Mouse (Mus musculus): ENCODE results near the gene Cyp4f17. TPM values are rescaled to one million over a fixed set of nuclear protein-coding genes. Genes with fewer than 3 reads are reported as not detected.

The Cyp4f17 gene
- total RNA-seq, 1 experiment: 7.2 TPM

- no peak for TF ChIP-seq ZNF384 (IDR thresholded peaks at IDR 0.05; ENCODE audit: low read depth, low read length)
- TF ChIP-seq CHD2 (IDR thresholded peaks at IDR 0.05; ENCODE audit: low read depth, low read length): no peak
- TF ChIP-seq HCFC1 (IDR thresholded peaks at IDR 0.05; ENCODE audit: borderline replicate concordance, insufficient read depth, low read length): no peak
- TF ChIP-seq ZC3H11A (IDR thresholded peaks at IDR 0.05; ENCODE audit: borderline replicate concordance, low read depth, low read length): no peak
- no peak for TF ChIP-seq MAFK (IDR thresholded peaks at IDR 0.05; ENCODE audit: insufficient read depth, low read depth, low read length)
- Histone ChIP-seq H3K4me3 (ENCODE audit: insufficient read depth in 1 of 2, low read depth in 1 of 2, low read length in 2 of 2, poor library complexity in 1 of 2, severe bottlenecking in 1 of 2) (no peak overlapping the region), H3K4me1 (ENCODE audit: control insufficient read depth in 2 of 2, insufficient read depth in 2 of 2, low read length in 2 of 2, poor library complexity in 1 of 2) (no peaks in the 10 kb centered on the region), H3K9ac (ENCODE audit: insufficient read depth, low read depth, low read length, poor library complexity, severe bottlenecking) (no peak overlapping the region), H3K36me3 (ENCODE audit: control insufficient read depth, insufficient read depth, low read length, poor library complexity, severe bottlenecking) (no peaks in the 10 kb centered on the region), H3K9me3 (ENCODE audit: control insufficient read depth, insufficient read depth, low read depth, low read length) (no peaks in the 10 kb centered on the region), H3K27ac (ENCODE audit: insufficient read depth, low read depth, low read length, poor library complexity, severe bottlenecking) (no peak overlapping the region)
- in situ Hi-C loops (cut with MboI; ENCODE audit: low sequenced_read_pairs in 2 of 2, unreplicated experiment in 2 of 2): no loop called here
- no peak for DNase-seq (ENCODE audit: low read depth, low spot score)
These were observed 30.8 kb upstream of the Cyp4f17 start for GRCm38 (mm10) chr17:32474954-32475560.

GRCm38 (mm10) chr17:32477204-32477603 is 28.6 kb upstream of the Cyp4f17 start:
- H3K27ac ChIP-seq (ENCODE audit: insufficient read depth, low read depth, low read length, poor library complexity, severe bottlenecking): no peak overlapping the region
- no peaks in the 10 kb centered on the region for H3K36me3 ChIP-seq (ENCODE audit: control insufficient read depth, insufficient read depth, low read length, poor library complexity, severe bottlenecking)
- no peak overlapping the region for H3K4me3 ChIP-seq (ENCODE audit: insufficient read depth in 1 of 2, low read depth in 1 of 2, low read length in 2 of 2, poor library complexity in 1 of 2, severe bottlenecking in 1 of 2)
- in situ Hi-C loops (cut with MboI; ENCODE audit: low sequenced_read_pairs in 2 of 2, unreplicated experiment in 2 of 2): no loop called here
- no peak for DNase-seq (ENCODE audit: low read depth, low spot score)
- peaks cover under 1 to 6% of the 10 kb centered on the region in 2 experiments; a peak in 1 of 4 replicates for H3K4me1 ChIP-seq (ENCODE audit: control insufficient read depth in 2 of 2, insufficient read depth in 2 of 2, low read length in 2 of 2, poor library complexity in 1 of 2)
- H3K9me3 ChIP-seq (ENCODE audit: control insufficient read depth, insufficient read depth, low read depth, low read length): no peaks in the 10 kb centered on the region
- TF ChIP-seq CHD2 (IDR thresholded peaks at IDR 0.05; ENCODE audit: low read depth, low read length) (no peak), ZC3H11A (IDR thresholded peaks at IDR 0.05; ENCODE audit: borderline replicate concordance, low read depth, low read length) (no peak), ZNF384 (IDR thresholded peaks at IDR 0.05; ENCODE audit: low read depth, low read length) (no peak), HCFC1 (IDR thresholded peaks at IDR 0.05; ENCODE audit: borderline replicate concordance, insufficient read depth, low read length) (no peak), MAFK (IDR thresholded peaks at IDR 0.05; ENCODE audit: insufficient read depth, low read depth, low read length) (no peak)
- no peak overlapping the region for H3K9ac ChIP-seq (ENCODE audit: insufficient read depth, low read depth, low read length, poor library complexity, severe bottlenecking)

GRCm38 (mm10) chr17:32478727-32479126 is 27.1 kb upstream of the Cyp4f17 start:
- Histone ChIP-seq H3K27ac (ENCODE audit: insufficient read depth, low read depth, low read length, poor library complexity, severe bottlenecking) (no peak overlapping the region), H3K9me3 (ENCODE audit: control insufficient read depth, insufficient read depth, low read depth, low read length) (no peaks in the 10 kb centered on the region), H3K4me1 (ENCODE audit: control insufficient read depth in 2 of 2, insufficient read depth in 2 of 2, low read length in 2 of 2, poor library complexity in 1 of 2) (peaks cover 4 to 9% of the 10 kb centered on the region in 2 experiments; a peak in 2 of 4 replicates), H3K36me3 (ENCODE audit: control insufficient read depth, insufficient read depth, low read length, poor library complexity, severe bottlenecking) (no peaks in the 10 kb centered on the region), H3K4me3 (ENCODE audit: insufficient read depth in 1 of 2, low read depth in 1 of 2, low read length in 2 of 2, poor library complexity in 1 of 2, severe bottlenecking in 1 of 2) (no peak overlapping the region), H3K9ac (ENCODE audit: insufficient read depth, low read depth, low read length, poor library complexity, severe bottlenecking) (no peak overlapping the region)
- TF ChIP-seq HCFC1 (IDR thresholded peaks at IDR 0.05; ENCODE audit: borderline replicate concordance, insufficient read depth, low read length) (no peak), ZC3H11A (IDR thresholded peaks at IDR 0.05; ENCODE audit: borderline replicate concordance, low read depth, low read length) (no peak), MAFK (IDR thresholded peaks at IDR 0.05; ENCODE audit: insufficient read depth, low read depth, low read length) (no peak), CHD2 (IDR thresholded peaks at IDR 0.05; ENCODE audit: low read depth, low read length) (no peak), ZNF384 (IDR thresholded peaks at IDR 0.05; ENCODE audit: low read depth, low read length) (no peak)
- DNase-seq (ENCODE audit: low read depth, low spot score): no peak
- in situ Hi-C loops (cut with MboI; ENCODE audit: low sequenced_read_pairs in 2 of 2, unreplicated experiment in 2 of 2): no loop called here

GRCm38 (mm10) chr17:32479554-32480506 is 26.0 kb upstream of the Cyp4f17 start:
- H3K4me1 ChIP-seq (ENCODE audit: control insufficient read depth in 2 of 2, insufficient read depth in 2 of 2, low read length in 2 of 2, poor library complexity in 1 of 2): peaks cover 4 to 9% of the 10 kb centered on the region in 2 experiments; a peak in 2 of 4 replicates
- no peak overlapping the region for H3K9ac ChIP-seq (ENCODE audit: insufficient read depth, low read depth, low read length, poor library complexity, severe bottlenecking)
- in situ Hi-C loops (cut with MboI; ENCODE audit: low sequenced_read_pairs in 2 of 2, unreplicated experiment in 2 of 2): no loop called here
- H3K36me3 ChIP-seq (ENCODE audit: control insufficient read depth, insufficient read depth, low read length, poor library complexity, severe bottlenecking): no peaks in the 10 kb centered on the region
- H3K4me3 ChIP-seq (ENCODE audit: insufficient read depth in 1 of 2, low read depth in 1 of 2, low read length in 2 of 2, poor library complexity in 1 of 2, severe bottlenecking in 1 of 2): no peak overlapping the region
- no peaks in the 10 kb centered on the region for H3K9me3 ChIP-seq (ENCODE audit: control insufficient read depth, insufficient read depth, low read depth, low read length)
- TF ChIP-seq HCFC1 (IDR thresholded peaks at IDR 0.05; ENCODE audit: borderline replicate concordance, insufficient read depth, low read length) (no peak), ZNF384 (IDR thresholded peaks at IDR 0.05; ENCODE audit: low read depth, low read length) (no peak), MAFK (IDR thresholded peaks at IDR 0.05; ENCODE audit: insufficient read depth, low read depth, low read length) (no peak), CHD2 (IDR thresholded peaks at IDR 0.05; ENCODE audit: low read depth, low read length) (no peak), ZC3H11A (IDR thresholded peaks at IDR 0.05; ENCODE audit: borderline replicate concordance, low read depth, low read length) (no peak)
- no peak overlapping the region for H3K27ac ChIP-seq (ENCODE audit: insufficient read depth, low read depth, low read length, poor library complexity, severe bottlenecking)
- DNase-seq (ENCODE audit: low read depth, low spot score): no peak

Measured in ES-E14 (cell line).